Mouse (Mus musculus) thymus, adult 2 months (tissue): ENCODE measurements at regions not wholly inside any gene's neighbourhood (a gene's known extent, or its start where the extent isn't known, plus 50 kb on each side); places are given as distances from the start of the nearest gene placed in this dataset.
"Not testable (repeated sequence)": the region's sequence is repeated elsewhere in the genome, so short reads cannot be mapped to it uniquely, and the experiment has no call there.

Experiments
- DNase-seq: peaks from one replicate; pipeline ENCODE4 v3.0.0; 2021
- H3K27ac ChIP-seq: fragments of 200-500 bp; 2 replicates; pipeline ENCODE4 v1.5.1; 2012; ENCODE audit warnings: low read length, control low read depth; ENCODE audit not compliant: control insufficient read depth, insufficient read depth
- H3K27me3 ChIP-seq: fragments of 200-500 bp; 2 replicates; pipeline ENCODE4 v1.6.1; 2012; ENCODE audit warnings: mild to moderate bottlenecking, low read length, moderate library complexity, mixed read lengths; ENCODE audit not compliant: control insufficient read depth, insufficient read depth
- H3K36me3 ChIP-seq: fragments of 200-500 bp; 2 replicates; pipeline ENCODE4 v1.6.1; 2012; ENCODE audit warnings: mild to moderate bottlenecking, low read length, moderate library complexity; ENCODE audit not compliant: control insufficient read depth, insufficient read depth
- H3K4me1 ChIP-seq: fragments of 200-500 bp; replicated peaks from 2 replicates; pipeline ENCODE4 v1.6.1; 2012; ENCODE audit warnings: low read length; ENCODE audit not compliant: control insufficient read depth, insufficient read depth
- H3K4me3 ChIP-seq: fragments of 200-500 bp; 2 replicates; pipeline ENCODE4 v1.5.1; 2012; ENCODE audit warnings: mild to moderate bottlenecking, low read length, control low read depth, moderate library complexity; ENCODE audit not compliant: control insufficient read depth, insufficient read depth
- CTCF ChIP-seq: fragments of 200-500 bp; IDR thresholded peaks from 2 replicates; pipeline ENCODE4 v1.5.1; 2012; ENCODE audit warnings: mild to moderate bottlenecking, control low read depth, low read length, moderate library complexity, borderline replicate concordance; ENCODE audit not compliant: control insufficient read depth, poor library complexity, insufficient read depth; ENCODE audit errors: extremely low read depth
- POLR2A ChIP-seq: fragments of 200-500 bp; IDR thresholded peaks from 2 replicates; pipeline ENCODE4 v1.6.1; 2012; ENCODE audit warnings: mild to moderate bottlenecking, low read length, control low read depth, moderate library complexity; ENCODE audit not compliant: control insufficient read depth, poor library complexity, insufficient read depth; ENCODE audit errors: extremely low read depth
- WGBS: fragments of 180-500 bp; shearing (Covaris S2); methylation state at CpG from one replicate; pipeline ENCODE4 v1.1.7; 2018; 5-methylcytosine and 5-hydroxymethylcytosine counted together

DNA sequence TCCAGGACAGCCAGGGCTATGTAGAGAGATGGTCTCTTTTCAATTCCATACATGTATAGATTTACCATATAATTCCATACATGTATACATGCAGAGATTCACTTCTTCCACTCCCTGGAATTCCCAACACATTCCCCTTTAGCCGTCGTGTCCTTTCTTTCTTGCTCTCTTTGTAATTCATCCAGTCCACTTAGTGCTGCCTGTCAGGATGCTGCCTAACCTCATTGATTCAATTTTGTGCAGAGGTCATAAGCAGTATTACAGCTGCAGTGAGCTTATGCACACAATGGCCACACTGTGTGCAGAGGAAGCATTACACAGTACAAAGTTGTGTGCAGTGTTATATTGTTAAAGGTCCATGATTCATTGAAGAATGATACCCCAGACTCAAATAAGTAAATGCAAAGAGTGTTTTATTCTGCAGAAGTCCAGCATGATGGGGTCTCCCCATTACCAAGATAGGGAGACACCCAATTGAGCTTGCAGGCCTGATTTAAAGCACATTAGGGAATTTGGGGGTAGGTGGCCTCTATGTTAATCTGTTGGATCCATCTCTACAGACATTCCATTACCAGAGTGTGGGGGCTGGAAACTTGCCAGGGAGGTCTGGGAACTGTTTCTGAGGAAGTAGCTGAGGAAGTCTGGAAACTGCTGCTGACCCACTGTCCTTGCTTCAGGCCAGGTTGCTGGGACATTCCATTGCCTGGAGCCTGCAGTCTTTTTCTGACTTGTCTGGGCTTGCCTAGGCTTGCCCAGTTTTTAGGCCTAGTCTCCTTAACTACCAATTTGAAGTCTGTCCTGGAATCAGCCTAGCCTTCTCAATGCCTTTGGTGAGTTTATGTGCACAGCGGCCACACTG, 72.8 kb downstream of the Fam161a start:
- no peak overlapping the region for H3K4me3 ChIP-seq
- WGBS, result 97% methylated on average over 3 of the region's 3 CpGs
- TF ChIP-seq CTCF, result no peak
- no peak for TF ChIP-seq POLR2A
- H3K4me1 ChIP-seq, result no peaks in the 10 kb centered on the region
- H3K27ac ChIP-seq, result no peak overlapping the region
- DNase-seq, result no peak
- H3K36me3 ChIP-seq, result no peaks in the 10 kb centered on the region
- no peaks in the 10 kb centered on the region for H3K27me3 ChIP-seq

DNA sequence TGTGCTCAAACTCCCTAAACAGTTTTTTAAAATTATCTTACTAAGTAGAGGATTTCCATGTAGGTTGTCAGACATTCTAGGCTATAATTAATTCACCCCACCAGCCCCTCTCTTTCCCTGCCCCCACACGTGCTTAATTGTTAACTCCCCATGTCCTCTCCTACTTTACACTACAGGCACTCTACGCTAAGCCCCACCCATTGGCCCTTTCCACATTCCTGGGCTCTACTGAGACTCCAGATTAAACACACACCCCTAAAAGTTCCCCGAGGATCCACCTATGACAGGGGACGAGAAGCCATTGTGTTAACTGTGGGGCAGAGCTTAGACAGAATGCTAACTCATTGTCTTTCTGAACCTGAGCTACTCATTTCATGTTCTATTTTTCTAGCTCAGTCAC, 74.3 kb downstream of the Fam161a start:
- Histone ChIP-seq H3K4me1 (no peaks in the 10 kb centered on the region), H3K4me3 (no peak overlapping the region), H3K27me3 (no peaks in the 10 kb centered on the region), H3K27ac (no peak overlapping the region), H3K36me3 (no peaks in the 10 kb centered on the region)
- 89% methylated on average over 4 of the region's 4 CpGs for WGBS
- no peak for TF ChIP-seq POLR2A
- TF ChIP-seq CTCF, result no peak
- DNase-seq, result no peak

DNA sequence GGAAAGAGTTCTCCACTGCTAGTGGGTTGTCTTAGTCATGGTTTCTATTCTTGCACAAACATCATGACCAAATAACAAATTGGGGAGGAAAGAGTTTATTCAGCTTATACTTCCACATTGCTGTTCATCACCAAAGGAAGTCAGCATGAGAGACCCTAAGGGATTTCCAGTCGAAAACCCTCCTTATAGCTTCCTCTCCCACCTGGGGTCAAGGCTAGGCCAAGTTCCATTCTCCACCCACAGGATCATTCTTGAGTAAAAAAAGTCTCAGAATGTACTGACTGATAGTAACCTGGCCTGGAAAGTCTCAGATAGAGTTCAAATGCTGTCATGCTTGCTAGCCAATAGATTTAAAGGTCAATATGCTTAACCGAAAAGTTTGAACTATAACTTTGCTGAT, 76.5 kb downstream of the Fam161a start:
- H3K27me3 ChIP-seq, DNase-seq, H3K4me3 ChIP-seq, H3K27ac ChIP-seq, H3K4me1 ChIP-seq, H3K36me3 ChIP-seq: not testable (repeated sequence)
- WGBS, result 88% methylated on average over 2 of the region's 2 CpGs

DNA sequence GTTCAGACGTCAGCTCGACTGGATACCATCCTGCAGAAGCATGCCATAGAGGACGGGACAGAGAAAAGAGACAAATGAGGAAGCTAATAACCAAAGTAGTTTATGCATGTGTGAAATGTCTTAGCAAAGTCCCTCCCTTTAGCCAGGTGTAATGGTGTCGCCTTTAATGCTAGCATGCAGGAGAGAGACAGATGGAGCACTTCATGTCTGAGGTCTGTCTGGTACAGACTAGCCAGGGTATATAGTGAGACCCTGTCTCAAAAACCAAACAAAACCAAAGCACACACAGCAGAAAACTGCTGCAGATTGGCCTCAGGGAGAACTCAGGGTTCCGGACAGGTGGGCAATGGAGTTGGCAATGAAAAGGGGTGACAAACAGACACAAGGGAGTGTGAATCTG, 88.0 kb downstream of the Fam161a start:
- H3K4me3 ChIP-seq, result no peak overlapping the region
- 56% methylated on average over 5 of the region's 5 CpGs for WGBS
- no peak for DNase-seq
- no peaks in the 10 kb centered on the region for H3K36me3 ChIP-seq
- no peak for TF ChIP-seq CTCF
- TF ChIP-seq POLR2A, result no peak
- no peaks in the 10 kb centered on the region for H3K4me1 ChIP-seq
- H3K27ac ChIP-seq, result no peak overlapping the region
- H3K27me3 ChIP-seq, result no peaks in the 10 kb centered on the region

DNA sequence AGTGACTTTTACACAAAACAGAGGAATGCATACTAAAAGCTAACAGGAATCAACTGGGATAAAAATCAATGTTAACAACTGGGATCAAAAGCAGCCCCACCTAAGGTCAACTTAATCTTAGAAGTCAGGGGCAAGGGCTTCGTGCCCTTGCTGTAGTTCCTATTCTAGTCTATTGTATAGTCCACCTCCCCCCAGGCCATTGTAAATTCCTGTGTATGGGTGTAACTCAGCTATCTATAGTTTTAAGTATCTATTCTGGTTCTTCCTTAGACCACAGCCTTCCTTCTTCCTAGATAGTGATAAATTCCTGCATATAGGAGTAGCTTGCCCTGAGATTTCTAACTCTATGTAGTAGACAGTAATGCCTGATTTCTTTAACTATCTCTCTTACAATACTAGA, 88.4 kb downstream of the Fam161a start:
- not testable (repeated sequence) for DNase-seq, H3K4me3 ChIP-seq, H3K27ac ChIP-seq, H3K27me3 ChIP-seq, H3K36me3 ChIP-seq, H3K4me1 ChIP-seq
- WGBS, result 73% methylated on average over 1 of the region's 1 CpGs

DNA sequence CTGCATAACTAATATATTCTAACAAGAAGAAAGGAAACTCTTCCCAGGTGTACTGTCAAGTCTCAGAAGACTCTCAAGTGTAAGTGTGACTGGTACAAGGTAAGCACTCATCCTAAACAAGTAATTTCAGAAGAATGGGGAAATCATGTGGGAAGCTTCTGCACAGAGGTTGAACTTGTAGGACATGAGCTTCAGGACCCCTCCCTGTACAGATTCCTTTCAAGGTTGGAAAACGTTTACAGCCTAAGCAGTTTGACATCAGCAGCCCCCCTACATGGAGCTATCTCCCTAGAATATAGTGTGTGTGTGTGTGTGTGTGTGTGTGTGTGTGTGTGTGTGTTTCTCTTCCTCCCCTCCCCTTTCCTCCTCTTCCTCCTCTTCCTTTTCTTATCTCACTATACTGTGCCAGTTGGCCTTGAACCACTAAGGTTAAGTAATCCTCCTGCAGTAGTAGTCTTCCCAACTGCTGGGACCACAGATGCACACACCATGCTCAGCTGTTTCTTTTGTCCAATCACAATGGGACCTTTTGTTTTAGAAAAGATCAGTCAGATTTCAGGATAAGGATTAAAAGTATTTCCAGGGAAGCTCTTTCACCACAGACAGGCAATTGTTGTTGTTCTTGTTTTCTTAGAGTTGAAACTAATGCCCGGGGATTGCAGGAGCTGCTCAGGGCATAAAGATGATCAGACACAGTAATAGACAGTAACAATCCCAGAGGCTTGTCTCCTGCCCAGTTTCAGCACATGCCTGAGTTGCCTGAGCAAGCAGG, 89.3 kb downstream of the Fam161a start:
- Histone ChIP-seq H3K36me3 (no peaks in the 10 kb centered on the region), H3K4me1 (no peaks in the 10 kb centered on the region), H3K27me3 (no peaks in the 10 kb centered on the region), H3K27ac (no peak overlapping the region), H3K4me3 (no peak overlapping the region)
- WGBS, result 86% methylated on average over 2 of the region's 2 CpGs
- TF ChIP-seq POLR2A (no peak), CTCF (no peak)
- no peak for DNase-seq

DNA sequence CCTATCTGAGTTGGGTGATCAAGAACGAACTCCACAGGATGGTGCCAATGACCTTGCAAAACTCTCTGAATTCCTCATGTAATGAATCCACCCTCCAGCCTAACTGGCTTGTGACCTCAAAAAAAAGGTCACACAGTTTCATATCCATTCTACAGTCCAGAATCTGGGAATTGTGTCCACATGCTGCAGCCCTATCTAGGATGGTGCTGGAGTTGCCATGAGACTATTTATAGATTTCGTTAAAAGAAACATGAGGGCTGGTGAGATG, 89.8 kb downstream of the Fam161a start:
- no peak overlapping the region for H3K4me3 ChIP-seq
- no peak for TF ChIP-seq CTCF
- TF ChIP-seq POLR2A, result no peak
- H3K27me3 ChIP-seq, result no peaks in the 10 kb centered on the region
- WGBS, result 89% methylated on average over 2 of the region's 2 CpGs
- no peaks in the 10 kb centered on the region for H3K36me3 ChIP-seq
- H3K27ac ChIP-seq, result no peak overlapping the region
- H3K4me1 ChIP-seq, result no peaks in the 10 kb centered on the region
- DNase-seq, result no peak
